ENCODE assay signal across 9 mouse cellular contexts in genomic region chrX:71648848-71649454, GRCm38 (mm10). TPM values are rescaled to one million over a fixed set of nuclear protein-coding genes. Genes with fewer than 3 reads are reported as not detected.
DNase-seq lines count a peak whose midpoint lies in the region; ATAC-seq and TF ChIP-seq lines count a peak whose summit lies in the region.
"Had no signal": no experiment of that assay in that cellular context is flagged by ENCODE, and none has a peak within 500 bp of the region (broad histone marks: within the 10 kb centered on the region; RNA-seq: fewer than 3 reads in every experiment).

No protein-coding gene starts in this region.

- no peak for TF ChIP-seq POLR2A in kidney, adult 2 months (IDR thresholded peaks at IDR 0.05; ENCODE audit: low read depth, low read length)
- no peak for TF ChIP-seq POLR2A in thymus, adult 2 months (IDR thresholded peaks at IDR 0.05; ENCODE audit: control insufficient read depth, extremely low read depth, insufficient read depth, low read length, poor library complexity)

- H3K27me3 ChIP-seq in kidney, adult 2 months (replicated peaks; ENCODE audit: control insufficient read depth, insufficient read depth, low read length), result no peaks in the 10 kb centered on the region
- H3K27me3 ChIP-seq in kidney, embryonic 14.5 days (ENCODE audit: control insufficient read depth, insufficient read depth, low read length), result no peaks in the 10 kb centered on the region
- peaks cover 4% of the 10 kb centered on the region; the same call in 1 of the 2 replicates for H3K27me3 ChIP-seq in lung, embryonic 15.5 days
- no peaks in the 10 kb centered on the region for H3K27me3 ChIP-seq in thymus, adult 2 months (ENCODE audit: control insufficient read depth, insufficient read depth, low read length)
- H3K27me3 ChIP-seq: liver, embryonic 13.5 days had no signal

- H3K4me1 ChIP-seq in kidney, adult 2 months (ENCODE audit: control insufficient read depth, insufficient read depth, low read length), result no peaks in the 10 kb centered on the region
- H3K4me1 ChIP-seq in kidney, embryonic 14.5 days (ENCODE audit: control insufficient read depth, insufficient read depth, low read length), result no peaks in the 10 kb centered on the region
- H3K4me1 ChIP-seq in lung, embryonic 15.5 days, result no peaks in the 10 kb centered on the region
- H3K4me1 ChIP-seq in thymus, adult 2 months (replicated peaks; ENCODE audit: control insufficient read depth, insufficient read depth, low read length), result no peaks in the 10 kb centered on the region
- H3K4me1 ChIP-seq: liver, embryonic 13.5 days had no signal

- TF ChIP-seq CTCF in kidney, adult 2 months (conservative IDR thresholded peaks at IDR 0.05; ENCODE audit: insufficient read depth, insufficient read length, low read depth, low read length), result peak; percentile 43
- TF ChIP-seq CTCF in thymus, adult 2 months (IDR thresholded peaks at IDR 0.05; ENCODE audit: borderline replicate concordance, control insufficient read depth, extremely low read depth, insufficient read depth, low read length, poor library complexity), result no peak

- no peaks in the 10 kb centered on the region for H3K36me3 ChIP-seq in kidney, adult 2 months (ENCODE audit: control insufficient read depth, insufficient read depth, low read length)
- no peaks in the 10 kb centered on the region for H3K36me3 ChIP-seq in kidney, embryonic 14.5 days (ENCODE audit: control insufficient read depth, insufficient read depth, low read length)
- H3K36me3 ChIP-seq in lung, embryonic 15.5 days, result no peaks in the 10 kb centered on the region
- no peaks in the 10 kb centered on the region for H3K36me3 ChIP-seq in thymus, adult 2 months (ENCODE audit: control insufficient read depth, insufficient read depth, low read length)
- H3K36me3 ChIP-seq: liver, embryonic 13.5 days had no signal

- ATAC-seq in kidney, embryonic 14.5 days (ENCODE audit: low FRiP score, low TSS enrichment), result no peak
- peak; percentile 46; the same call in 1 of the 2 replicates for ATAC-seq in lung, embryonic 15.5 days (ENCODE audit: borderline replicate concordance, extremely low read depth, low FRiP score, low TSS enrichment)

- no peak overlapping the region for H3K4me2 ChIP-seq in kidney, embryonic 14.5 days (replicated peaks; ENCODE audit: low read depth, low read length)
- H3K4me2 ChIP-seq in lung, embryonic 15.5 days, result no peak overlapping the region
- H3K4me2 ChIP-seq: liver, embryonic 13.5 days had no signal

- no peaks in the 10 kb centered on the region for H3K9me3 ChIP-seq in kidney, embryonic 14.5 days (ENCODE audit: control insufficient read depth, low read length)
- H3K9me3 ChIP-seq in lung, embryonic 15.5 days, result no peaks in the 10 kb centered on the region
- H3K9me3 ChIP-seq: liver, embryonic 13.5 days had no signal

- no peak overlapping the region for H3K4me3 ChIP-seq in kidney, adult 2 months (ENCODE audit: insufficient read depth, low read depth, low read length)
- no peak overlapping the region for H3K4me3 ChIP-seq in kidney, embryonic 14.5 days (ENCODE audit: low read length)
- no peak overlapping the region for H3K4me3 ChIP-seq in lung, embryonic 15.5 days
- H3K4me3 ChIP-seq in thymus, adult 2 months (ENCODE audit: control insufficient read depth, insufficient read depth, low read length), result no peak overlapping the region
- H3K4me3 ChIP-seq: liver, embryonic 13.5 days had no signal

- no peak overlapping the region for H3K9ac ChIP-seq in kidney, embryonic 14.5 days (ENCODE audit: low read depth, low read length)
- H3K9ac ChIP-seq in lung, embryonic 15.5 days, result no peak overlapping the region
- H3K9ac ChIP-seq: liver, embryonic 13.5 days had no signal

- H3K27ac ChIP-seq in kidney, adult 2 months (ENCODE audit: insufficient read depth, low read depth, low read length), result no peak overlapping the region
- no peak overlapping the region for H3K27ac ChIP-seq in kidney, embryonic 14.5 days (ENCODE audit: low read depth, low read length)
- H3K27ac ChIP-seq in lung, embryonic 15.5 days, result no peak overlapping the region
- H3K27ac ChIP-seq in thymus, adult 2 months (ENCODE audit: control insufficient read depth, insufficient read depth, low read length), result no peak overlapping the region
- H3K27ac ChIP-seq: liver, embryonic 13.5 days had no signal

- DNase-seq in kidney, adult 2 months, result peak; percentile 44
- DNase-seq in cerebellum, adult 9-10 months, result peak; percentile 45
- DNase-seq in frontal cortex, postnatal 14 days (ENCODE audit: low spot score in 2 of 2), result peak; percentile 41 to 44
- DNase-seq in kidney, postnatal 10 days, result peak; percentile 53
- DNase-seq in right cerebral cortex, adult 2 months (ENCODE audit: low spot score in 2 of 2), result peak; percentile 54 to 63
- no peak for DNase-seq in thymus, adult 2 months
- DNase-seq: liver, embryonic 13.5 days had no signal

- WGBS in kidney, adult 2 months, result 41% methylated on average over 6 of the region's 6 CpGs
- WGBS in kidney, embryonic 14.5 days, result 57% methylated on average over 6 of the region's 6 CpGs
- 42% methylated on average over 6 of the region's 6 CpGs for WGBS in lung, embryonic 15.5 days
- WGBS in thymus, adult 2 months, result 56% methylated on average over 6 of the region's 6 CpGs

RNA-seq across cellular contexts. Expression of gene Gpr50, which starts 14.5 kb away (rescaled TPM):
- not detected in 2 replicates for polyA plus RNA-seq in kidney, adult 2 months (2012; rRNA removed)
- polyA plus RNA-seq in kidney, embryonic 14.5 days (2014; fragmentation: Nextera tagmentation; extraction: Ambion mirVana), result 0.06 and 0.37 TPM in 2 replicates
- 0.19 and 0.21 TPM in 2 replicates for polyA plus RNA-seq in lung, embryonic 15.5 days (2015; fragmentation: Nextera tagmentation; extraction: Ambion mirVana)
- polyA plus RNA-seq in thymus, adult 2 months (2012; rRNA removed), result 2.1 and 2.6 TPM in 2 replicates
